Mouse (Mus musculus) neural tube, embryonic 11.5 days (tissue): ENCODE measurements at regions not wholly inside any gene's neighbourhood (a gene's known extent, or its start where the extent isn't known, plus 50 kb on each side); places are given as distances from the start of the nearest gene placed in this dataset.

ENCODE experiments used
- ATAC-seq: fragments of 200-750 bp; cut with Nextera tagmentation; 2 replicates; pipeline ENCODE4 v1.8.0; 2017; ENCODE audit warnings: moderate number of reproducible peaks, mild to moderate bottlenecking, moderate TSS enrichment, moderate library complexity; ENCODE audit not compliant: insufficient read depth, low FRiP score, low TSS enrichment
- DNase-seq: peaks from one replicate; pipeline ENCODE4 v3.0.0-alpha.2; 2015; ENCODE audit warnings: low spot score
- H3K27ac ChIP-seq: fragments of 300-500 bp; sonication (generic); 2 replicates; pipeline ENCODE4 v1.5.1; 2014; ENCODE audit warnings: low read depth, mild to moderate bottlenecking, low read length
- H3K27me3 ChIP-seq: fragments of 300-500 bp; sonication (generic); 2 replicates; pipeline ENCODE4 v1.6.1; 2014; ENCODE audit warnings: mild to moderate bottlenecking, low read length, mixed read lengths; ENCODE audit not compliant: control insufficient read depth, insufficient read depth
- H3K36me3 ChIP-seq: fragments of 300-500 bp; sonication (generic); 2 replicates; pipeline ENCODE4 v1.6.1; 2014; ENCODE audit warnings: mild to moderate bottlenecking, low read length, moderate library complexity, mixed read lengths; ENCODE audit not compliant: control insufficient read depth, insufficient read depth
- H3K4me1 ChIP-seq: fragments of 300-500 bp; sonication (generic); 2 replicates; pipeline ENCODE4 v1.6.1; 2014; ENCODE audit warnings: low read length, mixed read lengths; ENCODE audit not compliant: control insufficient read depth, insufficient read depth
- H3K4me2 ChIP-seq: fragments of 300-500 bp; sonication (generic); 2 replicates; pipeline ENCODE4 v1.6.1; 2014; ENCODE audit warnings: low read depth, mild to moderate bottlenecking, moderate library complexity
- H3K4me3 ChIP-seq: fragments of 300-500 bp; sonication (generic); 2 replicates; pipeline ENCODE4 v1.5.1; 2014; ENCODE audit warnings: low read depth, low read length
- H3K9ac ChIP-seq: fragments of 300-500 bp; sonication (generic); 2 replicates; pipeline ENCODE4 v1.6.1; 2014; ENCODE audit warnings: mild to moderate bottlenecking, low read length
- H3K9me3 ChIP-seq: fragments of 300-500 bp; sonication (generic); 2 replicates; pipeline ENCODE4 v1.6.1; 2016; ENCODE audit warnings: low read length; ENCODE audit not compliant: control insufficient read depth
- WGBS: fragments of 180-500 bp; shearing (Covaris S2); extraction: QIAGEN DNeasy Blood & Tissue Kit; methylation state at CpG from one replicate; pipeline ENCODE4 v1.1.7; 2014; 5-methylcytosine and 5-hydroxymethylcytosine counted together

DNA sequence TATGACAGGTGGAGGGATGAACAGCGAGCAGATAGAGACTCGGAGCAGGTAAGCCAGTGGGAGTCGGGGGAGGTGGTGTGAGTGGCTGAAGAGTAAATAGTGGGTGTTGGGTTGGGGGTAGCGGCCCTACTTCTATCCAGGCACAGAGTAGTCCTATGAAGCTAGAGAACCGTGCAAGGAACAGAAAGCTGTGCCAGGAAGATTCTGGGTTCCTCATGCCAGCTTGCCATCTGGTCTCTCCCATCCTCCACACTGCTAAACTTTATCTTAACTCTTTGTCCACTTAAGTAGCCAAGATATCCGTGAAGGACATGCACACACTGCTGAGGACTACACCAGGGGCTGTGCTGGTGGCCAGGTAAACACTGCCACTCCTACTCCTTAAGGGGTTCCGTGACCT lies 234.9 kb downstream of the Mroh4 start:
- Histone ChIP-seq H3K36me3 (no peaks in the 10 kb centered on the region), H3K9me3 (no peaks in the 10 kb centered on the region), H3K4me1 (no peaks in the 10 kb centered on the region), H3K4me3 (no peak overlapping the region), H3K27me3 (no peaks in the 10 kb centered on the region), H3K4me2 (no peak overlapping the region), H3K9ac (no peak overlapping the region), H3K27ac (no peak overlapping the region)
- ATAC-seq (no peak), DNase-seq (no peak)
- 89% methylated on average over 7 of the region's 7 CpGs for whole genome bisulfite sequencing

DNA sequence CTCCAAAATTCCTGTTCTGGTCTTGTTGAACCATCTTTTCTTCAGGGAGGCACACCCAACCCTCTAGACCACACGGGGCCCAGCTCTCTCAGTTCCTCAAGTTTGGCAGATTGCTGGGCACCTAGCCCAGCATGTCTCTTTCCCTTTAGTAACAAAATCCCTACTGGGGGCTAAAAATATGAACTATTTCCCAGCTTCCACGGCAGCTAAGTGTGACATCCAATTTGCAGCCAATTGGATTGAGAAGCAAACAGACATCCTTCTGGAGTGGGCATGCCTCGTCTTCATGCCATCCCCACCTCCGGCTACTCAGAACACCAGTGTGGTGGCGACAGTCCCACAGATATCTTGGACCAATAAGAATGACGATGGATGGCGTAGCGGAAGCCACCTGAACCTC lies 240.1 kb downstream of the Mroh4 start:
- no peak overlapping the region for H3K27ac ChIP-seq
- no peaks in the 10 kb centered on the region for H3K36me3 ChIP-seq
- H3K27me3 ChIP-seq: no peaks in the 10 kb centered on the region
- ATAC-seq (no peak), DNase-seq (no peak)
- H3K9me3 ChIP-seq: no peaks in the 10 kb centered on the region
- H3K9ac ChIP-seq: no peak overlapping the region
- no peak overlapping the region for H3K4me2 ChIP-seq
- no peak overlapping the region for H3K4me3 ChIP-seq
- no peaks in the 10 kb centered on the region for H3K4me1 ChIP-seq
- WGBS: 93% methylated on average over 8 of the region's 8 CpGs

DNA sequence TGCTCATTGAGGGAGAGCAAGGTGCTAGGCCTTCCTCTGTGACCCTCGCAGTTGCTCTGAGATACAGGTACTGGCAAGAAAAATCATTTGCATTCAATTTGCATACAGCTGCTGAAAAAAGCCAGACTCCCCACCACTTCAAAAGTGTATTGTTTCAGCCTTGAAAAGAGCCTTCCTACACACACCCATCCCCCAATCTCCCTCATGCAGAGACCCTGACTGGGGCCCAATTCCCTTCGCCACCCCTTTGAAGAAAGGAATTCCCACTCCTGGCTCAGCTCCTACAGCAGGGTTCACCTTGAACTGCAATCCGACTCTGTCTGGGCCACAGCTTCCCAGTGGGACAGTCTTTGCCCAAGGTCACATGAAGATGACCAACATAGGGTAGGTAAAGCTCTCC lies 248.6 kb downstream of the Mroh4 start:
- Histone ChIP-seq H3K4me2 (no peak overlapping the region), H3K27me3 (no peaks in the 10 kb centered on the region), H3K4me1 (no peaks in the 10 kb centered on the region), H3K27ac (no peak overlapping the region), H3K36me3 (no peaks in the 10 kb centered on the region), H3K4me3 (no peak overlapping the region), H3K9ac (no peak overlapping the region), H3K9me3 (no peaks in the 10 kb centered on the region)
- no peak for DNase-seq
- WGBS: 20% methylated on average over 3 of the region's 3 CpGs
- ATAC-seq: no peak

DNA sequence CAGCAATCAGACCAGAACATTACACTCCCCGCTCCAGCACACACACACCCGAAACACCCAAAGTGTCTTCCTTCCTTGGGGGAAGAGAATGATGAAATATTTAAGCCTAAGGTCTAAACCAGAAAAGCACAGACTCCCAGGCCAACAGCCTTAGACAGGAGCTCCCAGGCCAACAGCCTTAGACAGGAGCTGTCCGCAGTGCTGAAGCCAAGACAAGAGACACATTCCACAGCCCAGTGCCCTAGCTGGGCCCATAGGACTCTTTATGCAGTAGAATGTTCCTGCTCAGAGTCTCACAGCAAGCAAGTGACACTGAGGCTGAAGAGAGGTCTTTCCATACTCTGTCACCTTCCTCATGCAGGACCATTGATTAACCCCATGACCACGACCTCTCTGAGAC lies 253.6 kb downstream of the Mroh4 start:
- Histone ChIP-seq H3K4me2 (no peak overlapping the region), H3K9me3 (no peaks in the 10 kb centered on the region), H3K4me3 (no peak overlapping the region), H3K27me3 (no peaks in the 10 kb centered on the region), H3K9ac (no peak overlapping the region), H3K36me3 (no peaks in the 10 kb centered on the region), H3K4me1 (no peaks in the 10 kb centered on the region), H3K27ac (no peak overlapping the region)
- ATAC-seq: no peak
- WGBS: 63% methylated on average over 4 of the region's 4 CpGs
- DNase-seq: peak; percentile 56

GRCm38 (mm10) chr15:74379366-74379765 lies 256.8 kb downstream of the Mroh4 start:
- no peak for ATAC-seq
- 89% methylated on average over 6 of the region's 6 CpGs for WGBS
- Histone ChIP-seq H3K4me3 (no peak overlapping the region), H3K9me3 (no peaks in the 10 kb centered on the region), H3K27me3 (no peaks in the 10 kb centered on the region), H3K36me3 (no peaks in the 10 kb centered on the region), H3K9ac (no peak overlapping the region), H3K4me2 (no peak overlapping the region), H3K27ac (no peak overlapping the region), H3K4me1 (no peaks in the 10 kb centered on the region)
- DNase-seq: no peak

- no peak overlapping the region for H3K4me2 ChIP-seq
- ATAC-seq (no peak), DNase-seq (no peak)
- no peaks in the 10 kb centered on the region for H3K27me3 ChIP-seq
- no peaks in the 10 kb centered on the region for H3K4me1 ChIP-seq
- no peak overlapping the region for H3K4me3 ChIP-seq
- WGBS: 78% methylated on average over 3 of the region's 3 CpGs
- H3K36me3 ChIP-seq: no peaks in the 10 kb centered on the region
- H3K9ac ChIP-seq: no peak overlapping the region
- H3K27ac ChIP-seq: no peak overlapping the region
- no peaks in the 10 kb centered on the region for H3K9me3 ChIP-seq
These were observed 266.7 kb downstream of the Mroh4 start for GRCm38 (mm10) chr15:74369461-74369860.

GRCm38 (mm10) chr15:74347911-74348310 lies 288.2 kb downstream of the Mroh4 start:
- no peaks in the 10 kb centered on the region for H3K4me1 ChIP-seq
- ATAC-seq (no peak), DNase-seq (no peak)
- H3K27me3 ChIP-seq: no peaks in the 10 kb centered on the region
- H3K27ac ChIP-seq: no peak overlapping the region
- H3K4me3 ChIP-seq: no peak overlapping the region
- H3K36me3 ChIP-seq: no peaks in the 10 kb centered on the region
- WGBS: 31% methylated on average over 4 of the region's 4 CpGs
- H3K9ac ChIP-seq: no peak overlapping the region
- H3K9me3 ChIP-seq: no peaks in the 10 kb centered on the region
- no peak overlapping the region for H3K4me2 ChIP-seq

- Histone ChIP-seq H3K9ac (no peak overlapping the region), H3K27me3 (no peaks in the 10 kb centered on the region), H3K4me3 (no peak overlapping the region), H3K36me3 (no peaks in the 10 kb centered on the region), H3K27ac (no peak overlapping the region), H3K9me3 (no peaks in the 10 kb centered on the region), H3K4me2 (no peak overlapping the region), H3K4me1 (no peaks in the 10 kb centered on the region)
- ATAC-seq (no peak), DNase-seq (no peak)
- WGBS: 80% methylated on average over 6 of the region's 6 CpGs
These were observed 292.6 kb downstream of the Mroh4 start for GRCm38 (mm10) chr15:74343591-74343990.

GRCm38 (mm10) chr15:74333846-74334245 lies 302.3 kb downstream of the Mroh4 start:
- ATAC-seq (no peak), DNase-seq (no peak)
- Histone ChIP-seq H3K36me3 (no peaks in the 10 kb centered on the region), H3K9me3 (no peaks in the 10 kb centered on the region), H3K9ac (no peak overlapping the region), H3K4me2 (no peak overlapping the region), H3K27ac (no peak overlapping the region), H3K27me3 (no peaks in the 10 kb centered on the region), H3K4me1 (no peaks in the 10 kb centered on the region), H3K4me3 (no peak overlapping the region)
